Mouse (Mus musculus): ENCODE measurements around the gene Get4.

DNA sequence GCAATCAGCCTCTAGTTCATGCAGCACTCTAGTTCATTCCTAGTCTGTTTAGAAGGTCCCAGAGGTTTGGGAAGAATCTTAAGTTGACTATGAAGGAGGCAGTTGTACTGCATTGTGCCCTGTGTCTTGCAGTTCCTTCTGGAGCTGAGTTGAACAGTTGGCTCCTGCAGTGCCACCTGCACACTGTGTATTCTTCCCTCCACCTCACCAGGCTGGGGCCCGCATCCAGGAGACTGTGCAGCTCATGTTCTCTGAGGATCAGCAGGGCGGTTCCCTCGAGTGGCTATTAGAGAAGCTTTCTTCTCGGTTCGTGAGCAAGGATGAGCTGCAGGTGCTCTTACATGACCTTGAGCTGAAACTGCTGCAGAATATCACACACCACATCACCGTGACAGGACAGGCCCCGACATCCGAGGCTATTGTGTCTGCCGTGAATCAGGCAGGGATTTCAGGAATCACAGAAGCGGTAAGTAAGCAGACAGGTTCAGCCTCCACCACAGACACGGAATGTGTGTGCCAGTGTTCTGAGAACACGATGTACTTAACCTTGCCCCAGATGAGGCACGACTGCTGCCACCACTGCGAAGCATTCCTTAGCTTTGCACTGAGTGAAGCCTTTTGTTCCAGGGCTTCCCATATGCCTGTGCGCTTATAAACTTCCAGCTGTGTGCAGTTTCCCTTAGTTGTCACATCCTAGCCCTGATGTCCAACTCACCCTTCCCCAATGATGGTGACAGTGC is 10.9 kb upstream of the Get4 start:
- TF ChIP-seq CTCF (IDR thresholded peaks at IDR 0.05; ENCODE audit: low read depth, low read length) (no peak), GATA1 (IDR thresholded peaks at IDR 0.05; ENCODE audit: borderline replicate concordance, low read length) (no peak), TAL1 (conservative IDR thresholded peaks at IDR 0.05; ENCODE audit: low read depth, low read length) (no peak)
